Mouse (Mus musculus) CH12.LX (cell line): ENCODE results near the gene Hnrnpr.

Experiments used
- GABPA ChIP-seq: IDR thresholded peaks from 2 replicates; pipeline ENCODE4 v1.6.1; 2012; ENCODE audit warnings: low read depth, low read length, improper control_type of control experiment, inconsistent platforms; ENCODE audit not compliant: insufficient replicate concordance
- USF2 ChIP-seq: conservative IDR thresholded peaks from 2 replicates; pipeline ENCODE4 v1.6.1; 2011; ENCODE audit warnings: low read depth, low read length, improper control_type of control experiment

DNA sequence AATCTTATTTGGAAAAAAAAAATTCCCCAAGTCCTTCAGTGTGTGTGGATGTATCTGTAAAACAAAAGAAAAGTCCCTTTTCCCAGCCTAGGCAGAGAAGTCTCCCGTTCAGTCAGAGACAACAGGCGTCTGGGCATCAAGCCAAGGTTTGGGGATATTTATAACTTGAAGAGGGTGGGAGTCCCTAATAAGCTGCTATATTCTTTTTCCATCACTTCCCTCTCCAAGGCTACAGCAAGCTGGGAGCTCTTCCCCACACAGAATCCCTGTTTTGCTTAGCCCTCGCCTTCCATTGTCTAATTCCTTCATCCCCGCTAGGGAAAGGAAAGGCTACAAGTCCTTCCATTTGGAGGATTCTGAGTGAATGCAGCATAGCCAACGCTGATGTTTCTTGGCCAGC lies 26.3 kb upstream of the Hnrnpr start, which contains the start of gene Zfp46:
- TF ChIP-seq USF2 (no peak), GABPA (no peak)
